Mouse (Mus musculus) adrenal gland, postnatal 25 days (tissue): Measurements from ENCODE around the gene Vmn1r21. TPM values are rescaled to one million over a fixed set of nuclear protein-coding genes. Genes with fewer than 3 reads are reported as not detected.
"Not testable (repeated sequence)": the region's sequence is repeated elsewhere in the genome, so short reads cannot be mapped to it uniquely, and the experiment has no call there.

ENCODE experiments used
- DNase-seq: peaks from one replicate; pipeline ENCODE4 v3.0.0; 2021; ENCODE audit warnings: mixed read lengths
- long read RNA-seq: library from polyadenylated mRNA; stranded (forward); transcript quantifications from one replicate; pipeline ENCODE4 v2.0.0, GENCODE M21; 2021
- total RNA-seq: library from RNA; stranded (reverse); gene quantifications from 2 replicates; pipeline ENCODE4 v1.2.3, GENCODE M21; 2021

The Vmn1r21 gene
- total RNA-seq, result not detected in 2 replicates
- long read RNA-seq, result 0 reads

DNA sequence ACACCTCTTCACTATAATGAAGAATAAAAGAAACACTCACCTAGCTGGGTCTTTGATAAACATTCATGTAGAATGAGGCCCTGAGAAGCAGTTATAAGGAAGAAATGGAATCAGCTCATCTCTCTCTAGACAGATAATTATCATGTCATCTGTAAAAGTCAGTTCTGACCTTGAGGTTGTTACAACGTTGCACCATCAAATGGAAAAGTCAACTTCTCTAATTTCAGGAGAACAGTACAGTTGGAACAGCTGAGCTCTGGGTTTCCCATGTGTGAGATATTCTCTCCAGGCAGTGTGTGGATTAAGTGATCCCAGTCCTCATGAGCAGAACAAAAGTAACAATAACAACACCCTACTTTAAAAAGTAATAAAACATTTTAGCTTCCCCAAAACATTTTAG is at the start of gene Vmn1r21:
Vmn1r21 (minus strand) TSS at position 58 of the 400 bp plus-strand sequence.
- no peak for DNase-seq

DNA sequence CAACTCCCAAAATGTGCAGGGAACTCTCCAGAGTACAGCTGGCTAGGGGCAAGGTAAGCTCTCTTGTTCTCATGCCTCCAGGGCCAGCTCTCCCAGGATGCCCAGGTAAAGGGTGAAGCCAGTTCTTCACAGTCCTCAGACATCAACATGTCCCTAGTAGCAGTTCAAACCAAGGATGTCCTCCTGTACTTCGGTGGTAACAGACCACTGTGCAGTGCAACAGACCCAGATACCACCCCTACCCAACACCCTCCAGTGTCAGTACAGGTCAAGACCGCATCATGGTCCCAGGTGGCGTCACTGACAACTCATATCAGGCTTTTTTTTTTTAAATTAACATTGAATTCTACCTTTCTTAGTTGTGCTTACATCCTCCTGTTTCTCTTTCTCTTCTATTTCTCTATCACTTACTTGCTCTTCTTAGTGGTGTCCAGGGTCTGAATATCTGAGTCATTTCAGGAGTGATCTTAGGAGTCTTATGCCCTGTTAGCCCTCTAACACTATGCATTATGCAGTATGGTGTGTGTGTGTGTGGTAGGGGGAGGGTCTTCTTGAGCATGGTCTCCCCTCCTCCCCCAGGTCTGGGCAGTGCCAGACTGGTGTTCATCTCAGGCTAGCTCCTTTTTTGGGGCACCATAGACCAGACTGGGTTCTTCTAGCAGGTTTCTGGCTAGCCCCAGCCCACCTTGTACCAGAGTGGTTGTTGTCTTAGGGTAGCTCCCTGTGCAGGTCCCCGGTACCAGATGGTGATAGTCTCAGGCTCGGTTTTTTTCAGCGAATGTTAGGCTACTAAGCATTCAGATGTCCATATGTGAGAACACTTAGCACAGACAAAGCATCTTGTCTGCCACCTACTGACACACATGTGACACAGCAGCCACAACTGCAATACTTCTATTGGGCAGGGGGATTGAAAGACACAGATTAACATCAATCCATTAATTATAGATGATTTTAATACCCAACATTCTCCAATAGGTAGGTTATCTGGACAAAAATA is 9.2 kb upstream of the Vmn1r21 start:
- no peak for DNase-seq

DNA sequence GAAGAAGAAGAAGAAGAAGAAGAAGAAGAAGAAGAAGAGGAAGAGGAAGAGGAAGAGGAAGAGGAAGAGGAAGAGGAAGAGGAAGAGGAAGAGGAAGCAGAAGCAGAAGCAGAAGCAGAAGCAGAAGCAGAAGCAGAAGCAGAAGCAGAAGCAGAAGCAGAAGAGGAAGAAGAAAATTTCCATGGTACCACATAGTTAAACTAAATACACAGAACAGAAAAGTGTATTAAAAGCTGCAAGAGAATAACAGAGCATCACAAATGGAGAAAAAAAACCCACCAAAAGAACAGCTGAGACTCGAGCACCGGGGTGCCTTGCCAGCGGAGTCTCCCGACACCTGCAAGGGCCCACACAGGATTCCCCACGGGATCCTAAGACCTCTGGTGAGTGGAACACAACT is 1.0 kb upstream of the Vmn1r21 start:
- not testable (repeated sequence) for DNase-seq

DNA sequence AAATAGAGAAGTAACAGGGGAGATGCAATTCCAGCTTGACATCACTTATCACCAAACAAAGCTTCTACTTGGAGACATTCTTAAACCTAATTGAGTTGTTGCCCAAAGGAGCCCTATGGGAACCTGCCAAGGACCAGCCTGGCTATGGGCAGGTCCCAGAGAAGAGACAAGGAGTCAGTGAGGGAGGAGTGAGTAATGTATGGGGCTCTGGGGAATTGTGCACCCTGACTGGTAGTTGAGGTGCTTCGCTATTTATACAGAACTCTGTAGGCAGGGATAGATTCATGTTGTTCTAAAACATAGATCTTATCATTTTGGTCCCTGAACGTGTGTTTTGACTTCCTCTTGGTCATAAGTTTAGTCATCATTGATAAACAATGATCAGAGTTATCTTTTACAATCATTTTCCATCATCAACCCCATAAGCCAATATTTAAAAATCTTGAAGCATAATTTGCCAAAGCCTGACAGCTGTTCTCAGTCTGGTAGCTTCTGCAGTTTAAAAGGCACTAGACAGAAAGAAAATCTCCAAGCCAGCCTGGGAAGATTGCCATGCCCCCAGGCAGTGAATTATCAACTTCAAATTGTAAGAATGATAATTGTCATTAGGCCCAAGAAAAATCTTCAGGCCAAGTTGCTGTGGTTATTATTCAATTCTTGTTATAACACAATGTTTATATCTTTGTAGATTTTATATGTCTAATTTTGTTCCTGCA is 10.3 kb downstream of the Vmn1r21 start:
- DNase-seq, result no peak

DNA sequence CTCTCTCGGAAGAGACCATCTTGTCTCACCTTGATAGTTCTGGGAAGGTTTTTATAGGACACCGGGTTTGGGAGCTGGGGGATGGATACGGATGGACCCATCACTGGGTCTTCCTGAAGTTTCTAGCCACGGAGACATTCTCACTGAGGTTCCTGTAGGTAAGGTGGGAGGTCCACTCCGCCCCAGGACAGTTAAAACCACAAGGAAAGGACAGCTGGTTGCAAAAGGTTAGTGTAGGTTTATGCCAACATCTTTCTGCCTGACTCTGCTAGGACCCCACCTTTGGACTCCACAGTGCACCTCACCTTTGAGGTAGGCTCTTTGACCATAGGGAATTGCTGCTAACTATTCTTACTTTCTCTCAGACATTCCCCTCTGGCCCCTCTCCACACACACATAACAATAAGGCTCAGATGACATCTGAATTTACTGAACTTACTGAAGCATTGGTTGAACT is 24.9 kb downstream of the Vmn1r21 start:
- no peak for DNase-seq

DNA sequence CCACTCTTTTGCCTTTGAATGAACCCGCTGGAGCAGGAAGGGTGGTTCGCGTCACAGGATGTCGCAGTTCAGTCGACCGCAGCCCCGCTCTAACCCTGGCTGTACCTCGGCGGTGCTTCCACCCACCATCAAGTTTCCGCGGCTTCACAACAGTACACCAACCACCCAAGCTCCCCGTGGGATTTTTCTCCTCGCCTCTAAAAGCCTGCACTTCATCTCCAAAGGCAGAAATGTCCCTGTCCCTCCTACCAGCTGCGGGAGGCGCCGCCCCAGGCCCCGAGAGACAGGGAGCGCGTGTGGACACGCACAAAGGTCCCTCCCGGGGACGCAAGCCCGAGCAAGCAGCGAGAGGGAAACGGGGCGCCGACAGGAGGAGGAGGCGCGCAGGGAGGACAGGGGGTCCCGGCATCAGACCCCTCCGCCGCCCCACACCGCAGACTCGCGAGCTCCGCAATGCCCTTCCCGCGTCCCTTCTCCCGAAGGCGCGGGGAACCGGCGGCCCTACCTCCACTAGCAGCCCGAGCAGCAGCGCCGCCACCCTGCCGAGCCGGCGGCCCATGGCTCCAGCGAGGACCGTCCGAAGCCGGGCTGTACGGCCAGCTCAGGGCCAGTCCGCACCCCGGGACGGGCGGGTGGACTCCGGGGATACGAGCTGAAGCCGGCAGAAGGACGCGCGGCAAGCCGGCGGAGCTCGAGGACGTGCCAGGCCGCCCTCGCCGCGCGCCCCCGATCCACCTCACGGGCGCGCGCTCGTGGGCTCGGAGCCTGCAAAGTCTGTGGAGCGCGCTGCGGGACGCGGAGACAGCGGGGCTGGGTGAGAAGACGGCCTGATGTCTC is 25.5 kb downstream of the Vmn1r21 start, which contains the start of gene Vopp1:
Vopp1 (minus strand) TSS at position 738 of the 837 bp plus-strand sequence.
- DNase-seq, result peak; percentile 74

DNA sequence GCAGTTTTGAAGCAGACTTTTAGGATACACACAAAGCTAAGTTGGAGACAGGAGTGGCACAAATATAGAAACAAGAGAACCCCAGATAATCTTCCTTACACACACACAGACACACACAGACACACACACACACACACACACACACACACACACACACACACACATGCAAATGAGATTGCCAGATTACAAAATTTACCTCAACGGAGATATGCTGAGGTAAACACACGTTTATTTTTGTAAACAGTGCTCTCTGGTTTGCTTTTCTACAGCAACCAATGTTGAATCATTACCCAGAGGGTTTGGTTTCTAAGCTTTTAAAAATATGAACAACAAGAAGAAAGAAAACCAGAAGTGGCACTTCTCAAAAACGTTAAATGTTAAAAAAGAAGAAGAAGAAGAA is 26.7 kb downstream of the Vmn1r21 start:
- no peak for DNase-seq

DNA sequence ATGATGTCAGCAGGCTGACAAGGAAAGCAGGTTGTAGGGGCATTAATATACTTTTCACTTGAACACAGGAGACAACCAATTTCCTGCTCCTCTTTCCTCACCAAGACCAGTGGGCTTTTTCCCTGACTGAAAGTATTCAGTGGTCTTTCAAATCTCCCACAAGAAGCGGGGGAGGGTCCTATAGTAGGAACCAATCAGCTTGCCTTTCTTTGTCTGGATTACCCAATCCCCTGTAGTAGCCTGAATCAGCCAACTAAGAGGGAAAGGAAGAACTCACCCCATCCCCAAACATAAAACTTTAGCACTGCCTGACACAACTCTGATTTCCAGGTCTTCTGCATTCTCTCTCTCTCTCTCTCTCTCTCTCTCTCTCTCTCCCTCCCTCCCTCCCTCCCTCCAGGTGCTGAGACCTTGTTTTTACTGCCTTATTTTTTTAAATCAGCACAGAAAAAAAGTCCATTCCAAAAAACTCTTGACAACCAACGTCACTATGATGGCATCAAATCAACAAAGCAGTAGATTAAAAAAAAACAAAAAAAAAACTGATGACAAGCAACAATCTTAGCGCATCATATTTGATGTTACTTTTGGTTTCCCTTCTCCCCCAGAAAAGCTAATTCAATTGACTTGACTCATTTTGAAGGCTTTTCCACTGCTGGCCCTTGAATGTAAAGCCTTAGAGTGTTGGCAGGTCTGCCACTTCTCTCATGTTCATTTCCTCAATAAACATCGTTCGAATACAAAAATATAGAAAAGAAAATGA is 27.3 kb downstream of the Vmn1r21 start:
- DNase-seq, result no peak

DNA sequence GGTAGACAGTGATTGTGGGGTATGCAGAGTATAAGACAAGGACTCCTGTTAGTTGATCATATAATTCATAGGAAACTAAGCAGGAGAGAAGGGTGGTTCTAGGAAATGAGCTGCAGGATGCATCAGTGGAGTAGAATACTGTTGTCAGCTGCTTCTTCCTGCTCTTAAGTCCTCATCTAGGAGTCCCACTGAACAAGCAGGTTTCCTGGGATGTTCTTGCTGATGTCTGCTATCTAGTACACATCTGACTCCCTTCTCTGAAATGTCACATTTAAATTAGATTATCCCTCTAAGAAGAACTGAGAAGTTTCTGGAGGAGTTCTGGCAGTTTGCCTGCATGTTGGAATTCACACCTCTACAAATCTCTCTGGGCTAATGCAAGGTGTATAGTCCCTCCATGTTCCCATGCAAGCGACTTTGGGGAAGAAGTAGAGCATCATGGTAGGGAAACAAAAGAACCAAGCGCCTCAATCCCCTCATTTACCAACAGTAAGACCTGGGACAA is 35.7 kb downstream of the Vmn1r21 start:
- DNase-seq, result no peak

DNA sequence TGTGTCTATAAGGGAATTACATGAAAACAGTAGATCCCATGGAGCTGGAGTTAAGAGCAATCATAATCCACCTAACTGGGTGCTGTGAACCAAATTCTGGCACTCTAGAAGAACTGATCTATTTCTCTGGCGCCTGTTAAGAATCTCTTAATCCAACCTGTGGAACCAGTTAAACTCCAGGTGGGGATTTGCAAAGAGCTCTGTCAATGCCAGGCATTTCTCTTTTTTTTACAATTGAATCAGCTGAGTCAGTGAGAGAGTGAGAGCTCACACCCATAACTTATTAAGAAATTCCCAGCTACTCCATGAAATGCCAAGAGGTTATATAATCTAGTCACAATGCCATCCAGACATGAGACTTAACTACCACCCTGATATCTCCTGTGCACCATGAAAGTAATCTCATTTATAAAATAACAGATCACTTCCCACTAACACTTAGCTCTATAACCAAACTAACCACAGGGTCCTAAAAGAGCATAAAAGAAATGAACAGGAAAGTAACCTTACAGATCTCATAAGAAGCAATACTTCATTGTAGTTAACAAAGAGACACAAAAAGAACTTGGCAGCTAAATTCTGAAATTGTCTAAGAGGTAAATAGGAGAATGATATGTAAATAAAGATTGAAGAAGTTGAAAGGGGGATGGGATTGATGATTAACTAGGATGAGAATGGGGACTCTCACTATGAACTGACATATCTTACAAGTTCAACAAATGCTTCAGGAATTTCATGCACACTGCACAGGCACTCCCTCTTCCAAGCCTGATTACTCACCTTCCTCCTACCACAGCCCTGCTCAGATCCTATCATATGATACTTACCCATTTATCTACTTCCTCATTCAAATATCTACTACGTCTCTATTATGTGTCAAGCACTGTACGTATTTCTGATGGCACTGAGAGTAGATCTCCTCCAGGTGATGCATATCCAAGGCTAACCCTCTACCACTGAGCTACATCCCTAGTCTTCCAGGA is 38.1 kb downstream of the Vmn1r21 start:
- no peak for DNase-seq

DNA sequence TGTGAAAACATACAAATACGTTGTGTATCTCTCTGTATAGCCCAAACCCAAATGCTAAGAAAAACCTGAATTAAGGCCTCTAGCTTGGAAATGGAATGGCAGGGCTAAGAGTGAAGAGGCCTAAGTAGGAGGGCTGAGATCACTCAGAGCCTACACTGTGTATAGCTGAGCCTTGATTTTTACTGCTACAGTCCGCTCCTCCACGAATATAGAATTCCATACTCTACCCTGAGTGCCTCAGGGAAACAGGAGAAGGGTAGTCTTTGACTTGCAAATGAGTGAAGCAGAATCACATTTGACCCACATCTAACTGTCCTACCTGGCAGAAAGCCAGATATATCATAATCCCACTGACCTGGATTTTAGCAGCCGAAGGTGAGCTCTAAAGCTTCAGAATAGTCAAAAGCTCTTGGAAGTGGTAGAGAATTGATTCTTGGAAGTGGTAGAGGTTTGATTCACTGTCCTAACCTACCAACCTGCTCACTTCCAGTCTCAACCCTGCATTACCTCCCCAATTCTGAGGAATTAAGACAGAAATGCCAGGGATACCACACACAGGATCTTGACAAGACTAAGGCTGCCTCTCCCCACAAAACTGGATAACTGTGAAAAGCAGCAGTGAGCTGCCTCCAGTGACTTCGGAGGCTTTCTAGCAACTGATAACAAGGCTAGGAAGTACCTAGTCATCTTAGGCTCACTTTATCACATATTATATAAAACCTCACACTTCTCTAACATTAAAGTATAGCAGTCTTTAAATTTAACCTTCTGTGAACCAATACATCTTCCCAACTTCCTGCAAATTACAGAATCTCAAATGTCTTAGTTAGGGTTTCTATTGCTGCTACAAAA is 44.7 kb downstream of the Vmn1r21 start:
- no peak for DNase-seq

DNA sequence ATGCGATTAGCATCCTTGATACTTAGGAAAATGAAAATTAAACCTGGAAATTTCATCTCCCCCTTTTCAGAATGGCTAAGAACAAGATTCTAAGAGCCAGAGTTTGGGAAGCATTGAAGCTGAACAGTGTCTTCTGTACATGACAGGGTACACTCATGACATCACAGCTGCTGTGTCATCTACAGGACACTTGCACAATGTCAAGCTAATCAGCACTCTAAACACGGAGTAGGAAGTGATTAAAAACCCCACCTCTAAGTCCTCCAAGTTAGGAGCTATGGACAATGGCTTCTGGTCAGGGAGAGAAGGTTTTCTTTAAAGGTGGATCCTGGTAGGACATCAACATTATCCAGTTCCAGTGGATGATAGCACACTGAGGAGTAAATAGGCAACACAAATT is 47.0 kb downstream of the Vmn1r21 start:
- DNase-seq, result no peak

DNA sequence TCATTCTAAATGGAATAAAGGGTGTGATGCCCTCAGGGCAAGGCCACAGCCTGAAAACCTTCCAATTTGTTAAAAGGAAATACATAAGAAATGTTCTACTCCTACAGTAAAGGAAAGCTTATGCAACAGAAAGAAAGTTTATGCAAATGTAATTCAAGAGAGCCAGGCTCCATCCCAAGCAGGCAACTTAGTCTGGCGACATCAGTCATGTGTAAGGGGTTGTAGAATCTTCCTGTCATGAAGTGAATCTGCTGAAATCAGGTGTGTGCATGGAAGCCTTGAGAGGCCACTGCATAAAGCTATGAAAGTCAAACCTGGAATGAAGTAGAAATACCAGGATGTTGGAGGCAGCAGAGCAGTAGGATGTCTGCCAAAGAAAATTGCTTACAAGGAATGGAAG is 51.2 kb downstream of the Vmn1r21 start:
- DNase-seq, result no peak

DNA sequence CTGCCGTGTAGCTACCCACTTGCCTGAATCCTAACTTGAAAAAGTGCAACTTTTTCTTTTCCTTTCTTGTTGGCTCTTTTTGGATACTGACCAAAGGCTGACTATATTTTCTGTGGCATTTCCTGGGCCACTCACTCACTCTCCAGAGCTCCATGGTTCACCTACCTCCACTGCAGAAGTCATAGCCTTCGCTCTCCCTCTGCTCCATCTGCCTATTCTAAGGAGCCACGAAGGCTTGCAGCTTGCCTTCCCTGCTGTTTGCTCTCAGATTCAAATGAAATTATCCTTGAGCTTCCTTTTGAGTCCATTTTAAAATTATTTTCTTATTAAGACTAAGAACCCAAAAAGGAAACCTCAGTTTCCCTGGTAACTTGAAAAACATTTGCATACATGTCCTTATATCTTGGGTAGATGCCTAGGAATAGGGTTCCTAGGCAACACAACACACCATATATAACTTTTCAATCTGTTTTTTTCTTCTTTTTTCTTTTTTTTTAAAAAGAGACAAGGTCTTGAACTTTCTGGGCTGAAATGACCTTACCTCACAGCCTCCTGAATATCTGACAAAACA is 53.2 kb downstream of the Vmn1r21 start:
- DNase-seq, result no peak

DNA sequence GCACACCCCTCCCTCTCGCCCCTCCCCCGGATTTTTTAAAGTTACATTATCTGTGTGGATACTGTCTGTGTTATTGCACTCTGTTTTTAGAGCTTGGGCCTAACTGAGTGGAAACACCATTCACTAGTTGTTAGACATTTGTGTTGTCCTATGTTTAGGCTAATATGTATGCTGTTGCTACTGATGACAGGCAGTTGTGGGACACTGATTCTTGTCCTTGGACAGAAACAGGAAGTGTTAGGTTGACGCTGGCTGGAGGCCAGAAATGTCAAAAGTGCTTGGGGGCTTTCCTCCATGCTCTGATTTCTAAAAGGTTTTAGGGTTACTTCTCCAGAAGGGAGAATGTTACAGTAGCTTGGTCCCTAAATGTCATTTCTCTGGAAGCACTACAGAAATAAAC is 54.3 kb downstream of the Vmn1r21 start:
- no peak for DNase-seq
